Mouse (Mus musculus) CH12.LX (cell line): Measurements from ENCODE around the gene Selenot. TPM values are rescaled to one million over a fixed set of nuclear protein-coding genes. Genes with fewer than 3 reads are reported as not detected.
"Not testable (repeated sequence)": the region's sequence is repeated elsewhere in the genome, so short reads cannot be mapped to it uniquely, and the experiment has no call there.

ENCODE experiments used
- DNase-seq: peaks from one replicate; pipeline ENCODE4 v3.0.0-alpha.2; 2013; ENCODE audit errors: extremely low read depth
- H3K27ac ChIP-seq: 2 replicates; pipeline ENCODE4 v1.5.1; 2012; ENCODE audit warnings: low read depth, mild to moderate bottlenecking, control low read depth, moderate library complexity; ENCODE audit not compliant: insufficient read depth
- H3K27me3 ChIP-seq: replicated peaks from 2 replicates; pipeline ENCODE3; 2012; ENCODE audit warnings: inconsistent platforms
- H3K36me3 ChIP-seq, 2 experiments: replicated peaks in 1 of 2; 2 replicates each; pipeline versions ENCODE3 to v1.6.1; 2012; ENCODE audit warnings: inconsistent platforms in 1 of 2, low read length in 1 of 2, mild to moderate bottlenecking in 1 of 2, mixed read lengths in 1 of 2, moderate library complexity in 1 of 2; ENCODE audit not compliant: control insufficient read depth in 1 of 2, insufficient read depth in 1 of 2
- H3K4me1 ChIP-seq, 2 experiments: 2 replicates each; pipeline ENCODE4 v1.6.1; 2012; ENCODE audit warnings: inconsistent platforms in 1 of 2, moderate library complexity in 1 of 2; ENCODE audit not compliant: insufficient read depth in 2 of 2, control insufficient read depth in 1 of 2
- H3K4me2 ChIP-seq: 2 replicates; pipeline ENCODE4 v1.6.1; 2012; ENCODE audit warnings: low read depth, mild to moderate bottlenecking, control low read depth; ENCODE audit not compliant: poor library complexity, insufficient read depth, severe bottlenecking
- H3K4me3 ChIP-seq, 3 experiments: fragments of 150-350 bp in 1 of 3; sonication (generic) in 1 of 3; replicated peaks in 1 of 3; 2 replicates each; pipeline versions ENCODE3 to v1.5.1; 2011 to 2012; ENCODE audit warnings: low read depth in 2 of 3, low read length in 2 of 3, mild to moderate bottlenecking in 2 of 3, moderate library complexity in 2 of 3, control low read depth in 1 of 3, improper control_type of control experiment in 1 of 3, inconsistent platforms in 1 of 3, mixed read lengths in 1 of 3; ENCODE audit not compliant: poor library complexity in 1 of 3
- H3K79me2 ChIP-seq: replicated peaks from 2 replicates; pipeline ENCODE4 v1.6.1; 2012; ENCODE audit warnings: mild to moderate bottlenecking, moderate library complexity; ENCODE audit not compliant: control insufficient read depth, poor library complexity, insufficient read depth, severe bottlenecking; ENCODE audit errors: extremely low read depth
- H3K9ac ChIP-seq: 2 replicates; pipeline ENCODE4 v1.6.1; 2012; ENCODE audit warnings: low read depth, mild to moderate bottlenecking, control low read depth, moderate library complexity; ENCODE audit not compliant: insufficient read depth
- H3K9me3 ChIP-seq: replicated peaks from 2 replicates; pipeline ENCODE3; 2012; ENCODE audit warnings: low read length, inconsistent platforms, mixed read lengths
- BHLHE40 ChIP-seq: IDR thresholded peaks from 2 replicates; pipeline ENCODE4 v1.6.1; 2011; ENCODE audit warnings: mild to moderate bottlenecking, low read depth, low read length, improper control_type of control experiment
- EP300 ChIP-seq: IDR thresholded peaks from 2 replicates; pipeline ENCODE4 v1.6.1; 2011; ENCODE audit warnings: low read length, improper control_type of control experiment
- ETS1 ChIP-seq: conservative IDR thresholded peaks from 2 replicates; pipeline ENCODE4 v1.6.1; 2012; ENCODE audit warnings: low read depth, mild to moderate bottlenecking, inconsistent platforms, low read length, improper control_type of control experiment, moderate library complexity
- MAX ChIP-seq: IDR thresholded peaks from 2 replicates; pipeline ENCODE4 v1.6.1; 2011; ENCODE audit warnings: low read length, improper control_type of control experiment
- MEF2A ChIP-seq: IDR thresholded peaks from 2 replicates; pipeline ENCODE4 v1.6.1; 2014; ENCODE audit warnings: low read depth, mild to moderate bottlenecking, inconsistent platforms, low read length, improper control_type of control experiment, borderline replicate concordance
- SIN3A ChIP-seq: IDR thresholded peaks from 2 replicates; pipeline ENCODE4 v1.6.1; 2012; ENCODE audit warnings: low read length, improper control_type of control experiment, inconsistent platforms
- TCF12 ChIP-seq: IDR thresholded peaks from 2 replicates; pipeline ENCODE4 v1.6.1; 2014; ENCODE audit warnings: low read depth, mild to moderate bottlenecking, inconsistent platforms, low read length, improper control_type of control experiment
- dilution Hi-C: fragments of 300-500 bp; cut with MboI; formaldehyde crosslinking; loops from 2 replicates; pipeline ENCODE4 v1.14.3; 2020; ENCODE audit warnings: low sequenced_read_pairs; ENCODE audit not compliant: extremely low pct_unique_long_range_greater_than_20kb, extremely low pct_ligation_motif_present
- in situ Hi-C: fragments of 300-500 bp; cut with MboI; formaldehyde crosslinking; loops from 3 replicates; pipeline ENCODE4 v1.14.3; 2019; ENCODE audit warnings: low sequenced_read_pairs, low pct_ligation_motif_present, low pct_unique_long_range_greater_than_20kb, mixed read lengths
- polyA plus RNA-seq: library from polyadenylated mRNA; unstranded; fragments of >175 nt; gene quantifications from 2 replicates; pipeline ENCODE4 v1.2.1, GENCODE M21; 2012; ENCODE audit warnings: low read depth; ENCODE audit not compliant: insufficient read length
- total RNA-seq, 2 experiments: library from RNA; depleted of rRNA; stranded (reverse); fragments of 300-350 nt in 1 of 2; fragments of >200 nt in 1 of 2; gene quantifications; 2 replicates each; pipeline ENCODE4 v1.2.3; 2012 to 2014

Gene Selenot
- total and polyA plus RNA-seq, 3 experiments = 63.6 to 254 (median 157) TPM

DNA sequence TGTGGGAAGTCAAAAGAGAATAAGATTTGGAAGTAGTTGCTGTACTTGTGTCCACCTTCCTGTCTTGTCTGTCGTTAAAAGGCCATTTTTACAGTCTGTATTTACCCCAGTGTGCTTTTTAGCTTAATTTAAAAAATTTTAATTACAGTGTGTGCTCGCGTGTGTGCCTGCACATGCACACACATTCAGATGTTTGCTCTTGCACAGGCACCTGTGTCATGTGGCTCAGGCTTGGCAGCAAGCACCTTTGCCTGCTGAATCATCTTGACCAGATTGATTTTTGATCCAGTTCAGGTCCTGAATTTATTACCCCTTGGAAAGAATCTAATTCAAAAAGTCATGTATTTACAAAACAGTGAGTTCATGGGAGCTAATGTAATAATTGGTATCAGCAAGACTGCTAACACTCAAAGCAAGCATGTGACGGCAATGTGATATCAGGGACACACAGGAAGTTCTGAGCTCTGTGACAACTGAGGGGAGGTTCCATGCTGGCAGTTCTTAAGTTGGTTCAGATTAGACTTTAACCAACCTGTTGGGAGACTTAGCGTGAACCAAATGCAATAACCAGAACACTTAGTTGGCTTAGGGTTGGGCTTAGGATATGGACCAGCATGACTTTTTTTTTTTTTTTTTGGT, 6.5 kb downstream of the Selenot start:
- H3K27ac ChIP-seq = no peak overlapping the region
- H3K4me3 ChIP-seq = no peak overlapping the region
- no peaks in the 10 kb centered on the region for H3K27me3 ChIP-seq
- DNase-seq = no peak
- H3K79me2 ChIP-seq = peaks cover 86% of the 10 kb centered on the region
- peak overlapping the region; percentile 37; the same call in 1 of the 2 replicates for H3K4me2 ChIP-seq
- no peak for TF ChIP-seq ETS1
- 0 out of 2 replicates have a peak, but pooled peaks have one; percentile 15 for TF ChIP-seq BHLHE40
- in situ Hi-C loops (no loop called here), dilution Hi-C loops (no loop called here)
- peaks cover 20 to 70% of the 10 kb centered on the region in 2 experiments for H3K4me1 ChIP-seq
- H3K9ac ChIP-seq = no peak overlapping the region
- H3K36me3 ChIP-seq = peaks cover 19 to 44% of the 10 kb centered on the region in 2 experiments
- H3K9me3 ChIP-seq = no peaks in the 10 kb centered on the region

DNA sequence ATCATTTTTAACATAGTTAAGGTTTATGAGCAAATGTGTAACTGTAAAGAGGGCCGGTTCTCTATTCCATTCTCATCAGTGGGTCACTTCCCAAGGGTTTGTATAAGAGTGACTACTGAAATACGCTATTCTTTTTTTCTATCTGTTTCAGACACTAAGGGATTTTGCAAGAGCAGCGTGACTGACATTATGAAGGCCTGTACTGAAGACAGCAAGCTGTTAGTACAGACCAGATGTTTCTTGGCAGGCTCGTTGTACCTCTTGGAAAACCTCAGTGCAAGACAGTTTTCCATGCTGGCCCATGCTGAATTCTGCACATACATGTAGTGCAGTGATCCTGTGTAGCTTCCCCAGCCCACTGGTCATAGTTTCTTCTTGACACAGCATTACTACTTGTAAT, 14.1 kb downstream of the Selenot start:
- in situ Hi-C loops, H3K27me3 ChIP-seq, H3K27ac ChIP-seq, H3K4me3 ChIP-seq, H3K4me2 ChIP-seq, H3K9me3 ChIP-seq, H3K9ac ChIP-seq, dilution Hi-C loops, DNase-seq: not testable (repeated sequence)
- Histone ChIP-seq H3K4me1 (peaks cover 13 to 57% of the 10 kb centered on the region in 2 experiments), H3K79me2 (peaks cover 24% of the 10 kb centered on the region), H3K36me3 (peaks cover 34 to 52% of the 10 kb centered on the region in 2 experiments)

DNA sequence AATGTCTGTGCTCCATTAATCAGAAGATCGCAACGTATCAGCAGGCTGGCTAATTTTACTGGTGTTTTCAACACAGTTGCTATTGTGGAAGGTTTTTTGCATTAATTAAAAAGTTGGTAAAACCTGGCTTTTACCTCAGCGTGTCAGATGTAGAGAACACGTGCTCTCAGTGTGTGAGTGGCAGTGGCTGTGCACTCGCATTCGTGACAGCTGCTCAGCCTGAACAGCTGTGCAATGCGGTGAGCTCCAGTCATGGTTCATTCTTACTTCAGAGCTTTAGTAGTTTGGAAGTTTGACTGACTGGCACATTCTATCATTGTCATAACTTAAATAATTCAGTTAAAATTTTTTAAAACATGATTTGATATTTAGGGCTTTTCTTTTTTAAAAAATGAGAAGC, 16.2 kb downstream of the Selenot start:
- H3K79me2 ChIP-seq, H3K4me3 ChIP-seq, H3K27me3 ChIP-seq, in situ Hi-C loops, dilution Hi-C loops, H3K9ac ChIP-seq, DNase-seq, H3K9me3 ChIP-seq: not testable (repeated sequence)
- H3K27ac ChIP-seq = peak overlapping the region; percentile 57; the same call in 1 of the 2 replicates
- H3K4me2 ChIP-seq = peak overlapping the region; percentile 21; the same call in 1 of the 2 replicates
- H3K36me3 ChIP-seq = peaks cover 24 to 52% of the 10 kb centered on the region in 2 experiments
- peaks cover 2 to 38% of the 10 kb centered on the region in 2 experiments; a peak in 3 of 4 replicates for H3K4me1 ChIP-seq
- TF ChIP-seq EP300 = peak; percentile 37; the same call in 1 of the 2 replicates
- peak; percentile 54; the same call in 1 of the 2 replicates for TF ChIP-seq SIN3A
- 0 out of 2 replicates have a peak, but pooled peaks have one; percentile 28 for TF ChIP-seq MEF2A
- TF ChIP-seq TCF12 = peak; percentile 56; the same call in 1 of the 2 replicates
- TF ChIP-seq MAX = peak; percentile 76
- peak; percentile 76 for TF ChIP-seq ETS1
- peak; percentile 89 for TF ChIP-seq BHLHE40
